In the genomic region with DNA sequence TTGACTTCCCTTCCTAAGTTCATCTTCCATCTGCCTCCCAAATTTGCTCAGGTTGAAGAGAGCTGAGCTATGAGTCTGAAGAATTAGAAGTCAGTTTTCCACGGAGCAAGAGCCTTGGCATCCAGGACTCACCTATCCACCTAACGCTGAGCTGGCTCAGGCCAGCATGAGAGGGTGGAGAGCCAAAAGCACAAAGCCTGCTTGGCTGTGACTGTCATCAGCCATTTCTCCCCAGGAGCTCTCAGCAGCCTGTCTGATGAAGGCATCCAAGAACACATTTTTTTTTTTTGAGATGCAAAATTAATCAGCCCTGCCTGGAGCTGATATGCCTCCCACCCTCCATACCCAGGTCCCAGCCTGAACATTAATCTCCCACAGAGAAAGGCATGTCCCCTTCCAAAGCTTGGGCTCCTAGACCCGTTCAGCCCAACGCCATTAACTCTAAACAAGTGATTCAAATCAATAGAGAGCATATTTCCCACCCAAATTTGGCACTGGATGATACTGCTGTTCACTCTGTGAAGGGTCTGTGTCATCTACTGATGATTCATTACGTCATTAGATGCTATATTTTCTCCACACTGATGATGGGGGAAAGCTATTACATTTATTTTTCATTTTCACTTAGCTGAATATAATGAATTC, we compare ENCODE assay signal across 12 mouse cellular contexts.
A peak's percentile ranks its signal among the peaks of the same experiment; 100 is the strongest.
DNase-seq lines count a peak whose midpoint lies in the region; ATAC-seq lines count a peak whose summit lies in the region.
"Had no signal": no experiment of that assay in that cellular context is flagged by ENCODE, and none has a peak within 500 bp of the region (broad histone marks: within the 10 kb centered on the region; RNA-seq: fewer than 3 reads in every experiment).

No protein-coding gene starts in this region.

- peak; percentile 12 for DNase-seq in limb, embryonic 11.5 days (ENCODE audit: low spot score)
- no peak for DNase-seq in limb, embryonic 10.5 days (ENCODE audit: low spot score)
- DNase-seq in cerebellum, adult 8-10 months = peak; percentile 28
- no peak for DNase-seq in c-Kit-positive CD71-positive TER-119-positive erythroid progenitor cells, embryonic 14.5 days (ENCODE audit: low spot score)
- DNase-seq in gastrocnemius, adult 8-10 months (ENCODE audit: low spot score in 2 of 2) = no peak
- DNase-seq in ovary, adult 18-20 months (ENCODE audit: low spot score) = no peak

- no peaks in the 10 kb centered on the region for H3K27me3 ChIP-seq in limb, embryonic 11.5 days (ENCODE audit: control insufficient read depth, insufficient read depth, low read length)
- H3K27me3 ChIP-seq in limb, embryonic 10.5 days (ENCODE audit: low read depth, poor library complexity, severe bottlenecking) = no peaks in the 10 kb centered on the region
- no peaks in the 10 kb centered on the region for H3K27me3 ChIP-seq in forebrain, embryonic 12.5 days
- no peaks in the 10 kb centered on the region for H3K27me3 ChIP-seq in midbrain, embryonic 15.5 days (replicated peaks)
- H3K27me3 ChIP-seq: CH12.LX; heart, embryonic 15.5 days; limb, embryonic 12.5 days had no signal

- no peaks in the 10 kb centered on the region for H3K9me3 ChIP-seq in limb, embryonic 11.5 days (ENCODE audit: control insufficient read depth, low read length)
- H3K9me3 ChIP-seq in limb, embryonic 10.5 days (replicated peaks) = no peaks in the 10 kb centered on the region
- no peaks in the 10 kb centered on the region for H3K9me3 ChIP-seq in forebrain, embryonic 12.5 days
- no peaks in the 10 kb centered on the region for H3K9me3 ChIP-seq in midbrain, embryonic 15.5 days
- H3K9me3 ChIP-seq: heart, embryonic 15.5 days; limb, embryonic 12.5 days had no signal

- no peak overlapping the region for H3K4me2 ChIP-seq in limb, embryonic 11.5 days (ENCODE audit: low read depth, severe bottlenecking)
- H3K4me2 ChIP-seq in forebrain, embryonic 12.5 days = no peak overlapping the region
- peak overlapping the region; percentile 41 for H3K4me2 ChIP-seq in midbrain, embryonic 15.5 days
- H3K4me2 ChIP-seq: heart, embryonic 15.5 days; limb, embryonic 12.5 days had no signal

- no peaks in the 10 kb centered on the region for H3K36me3 ChIP-seq in limb, embryonic 11.5 days (ENCODE audit: control insufficient read depth, insufficient read depth, low read length)
- no peaks in the 10 kb centered on the region for H3K36me3 ChIP-seq in limb, embryonic 10.5 days
- H3K36me3 ChIP-seq in forebrain, embryonic 12.5 days (replicated peaks) = no peaks in the 10 kb centered on the region
- no peaks in the 10 kb centered on the region for H3K36me3 ChIP-seq in midbrain, embryonic 15.5 days (replicated peaks)
- H3K36me3 ChIP-seq: heart, embryonic 15.5 days; limb, embryonic 12.5 days had no signal

- no peak for ATAC-seq in limb, embryonic 11.5 days (ENCODE audit: insufficient number of reproducible peaks, low FRiP score, low TSS enrichment, low read depth)
- peak; percentile 73 for ATAC-seq in forebrain, embryonic 12.5 days (ENCODE audit: low FRiP score)
- ATAC-seq in midbrain, embryonic 15.5 days (replicated peaks) = peak; percentile 79
- ATAC-seq: intestine, embryonic 16.5 days had no signal

- no peak overlapping the region for H3K27ac ChIP-seq in limb, embryonic 11.5 days (replicated peaks; ENCODE audit: low read depth, low read length)
- no peak overlapping the region for H3K27ac ChIP-seq in limb, embryonic 10.5 days
- peak overlapping the region; percentile 32; the same call in 1 of the 2 replicates for H3K27ac ChIP-seq in forebrain, embryonic 12.5 days
- H3K27ac ChIP-seq in midbrain, embryonic 15.5 days = peak overlapping the region; percentile 85
- H3K27ac ChIP-seq: heart, embryonic 15.5 days; limb, embryonic 12.5 days had no signal

- no peak overlapping the region for H3K4me3 ChIP-seq in limb, embryonic 11.5 days (ENCODE audit: low read depth, low read length)
- no peak overlapping the region for H3K4me3 ChIP-seq in limb, embryonic 10.5 days
- H3K4me3 ChIP-seq in forebrain, embryonic 12.5 days (replicated peaks) = no peak overlapping the region
- no peak overlapping the region for H3K4me3 ChIP-seq in midbrain, embryonic 15.5 days
- H3K4me3 ChIP-seq: heart, embryonic 15.5 days; limb, embryonic 12.5 days had no signal

- no peak overlapping the region for H3K9ac ChIP-seq in limb, embryonic 11.5 days (ENCODE audit: low read length)
- no peak overlapping the region for H3K9ac ChIP-seq in forebrain, embryonic 12.5 days
- no peak overlapping the region for H3K9ac ChIP-seq in midbrain, embryonic 15.5 days
- H3K9ac ChIP-seq: heart, embryonic 15.5 days; limb, embryonic 12.5 days had no signal

- WGBS in limb, embryonic 11.5 days = 74% methylated on average over 5 of the region's 5 CpGs
- 79% methylated on average over 5 of the region's 5 CpGs for WGBS in limb, embryonic 10.5 days
- 64% methylated on average over 5 of the region's 5 CpGs for WGBS in forebrain, embryonic 12.5 days
- WGBS in midbrain, embryonic 15.5 days = 42% methylated on average over 5 of the region's 5 CpGs

- no peaks in the 10 kb centered on the region for H3K4me1 ChIP-seq in limb, embryonic 11.5 days (ENCODE audit: control insufficient read depth, insufficient read depth, low read length)
- H3K4me1 ChIP-seq in limb, embryonic 10.5 days = 0 out of 2 replicates have a peak, but pooled peaks cover 4% of the 10 kb centered on the region
- peaks cover 10% of the 10 kb centered on the region; the same call in 1 of the 2 replicates for H3K4me1 ChIP-seq in forebrain, embryonic 12.5 days
- peaks cover 37% of the 10 kb centered on the region for H3K4me1 ChIP-seq in midbrain, embryonic 15.5 days

Comparison
In these comparisons a context has a peak if more than half of its experiments do, and no peak if none do; other contexts are left out.
1. DNase-seq: peak in limb, embryonic 11.5 days (single experiment) and cerebellum, adult 8-10 months (single experiment); none in limb, embryonic 10.5 days (single experiment), c-Kit-positive CD71-positive TER-119-positive erythroid progenitor cells, embryonic 14.5 days (single experiment), gastrocnemius, adult 8-10 months (0 of 2) and ovary, adult 18-20 months (single experiment).
2. H3K27ac ChIP-seq: peak in forebrain, embryonic 12.5 days (single experiment) and midbrain, embryonic 15.5 days (single experiment); none in limb, embryonic 11.5 days (single experiment) and limb, embryonic 10.5 days (single experiment).